Mouse (Mus musculus): Measurements from ENCODE around the gene Omg. TPM values are rescaled to one million over a fixed set of nuclear protein-coding genes. Genes with fewer than 3 reads are reported as not detected.

The Omg gene
- polyA plus RNA-seq, 1 experiment from 2014 or later: 0.24 TPM

- no peaks in the 10 kb centered on the region for H3K4me1 ChIP-seq
- no peak overlapping the region for H3K27ac ChIP-seq
- no peaks in the 10 kb centered on the region for H3K9me3 ChIP-seq
- no peaks in the 10 kb centered on the region for H3K27me3 ChIP-seq (ENCODE audit: poor library complexity, severe bottlenecking)
- WGBS: 87% methylated on average over 15 of the region's 15 CpGs
- DNase-seq (ENCODE audit: extremely low spot score, low spot score): no peak
- peaks cover 44% of the 10 kb centered on the region for H3K36me3 ChIP-seq (replicated peaks)
- H3K4me3 ChIP-seq: no peak overlapping the region
These were observed 23.3 kb upstream of the Omg start for GRCm38 (mm10) chr11:79527015-79527738.

- Histone ChIP-seq H3K36me3 (replicated peaks) (peaks cover 37% of the 10 kb centered on the region), H3K4me3 (no peak overlapping the region), H3K27ac (no peak overlapping the region), H3K4me1 (no peaks in the 10 kb centered on the region), H3K27me3 (ENCODE audit: poor library complexity, severe bottlenecking) (no peaks in the 10 kb centered on the region), H3K9me3 (no peaks in the 10 kb centered on the region)
- DNase-seq (ENCODE audit: extremely low spot score, low spot score): no peak
- 96% methylated on average over 3 of the region's 3 CpGs for WGBS
These were observed 22.7 kb upstream of the Omg start for GRCm38 (mm10) chr11:79526549-79526948.

- Histone ChIP-seq H3K9me3 (no peaks in the 10 kb centered on the region), H3K27me3 (ENCODE audit: poor library complexity, severe bottlenecking) (no peaks in the 10 kb centered on the region), H3K4me3 (no peak overlapping the region), H3K4me1 (no peaks in the 10 kb centered on the region), H3K36me3 (replicated peaks) (peaks cover 26% of the 10 kb centered on the region), H3K27ac (no peak overlapping the region)
- whole genome bisulfite sequencing: 94% methylated on average over 1 of the region's 1 CpGs
- DNase-seq (ENCODE audit: extremely low spot score, low spot score): no peak
These were observed 20.4 kb upstream of the Omg start for GRCm38 (mm10) chr11:79524310-79524575.

GRCm38 (mm10) chr11:79523560-79524309, 19.9 kb upstream of the Omg start, which contains the start of gene Evi2b:
Evi2b (minus strand) TSS chr11:79523762.
- no peaks in the 10 kb centered on the region for H3K27me3 ChIP-seq (ENCODE audit: poor library complexity, severe bottlenecking)
- 89% methylated on average over 10 of the region's 10 CpGs for WGBS
- no peak within 1 kb of the TSS for H3K4me3 ChIP-seq

GRCm38 (mm10) chr11:79522944-79523343, 19.1 kb upstream of the Omg start:
- H3K4me3 ChIP-seq: no peak overlapping the region
- DNase-seq (ENCODE audit: extremely low spot score, low spot score): no peak
- 91% methylated on average over 1 of the region's 1 CpGs for WGBS

More at GRCm38 (mm10) chr11:79523560-79524309, 19.9 kb upstream of the Omg start, which contains the start of gene Evi2b:
- Histone ChIP-seq H3K4me1 (no peaks in the 10 kb centered on the region), H3K36me3 (replicated peaks) (peaks cover 23% of the 10 kb centered on the region), H3K27ac (no peak within 1 kb of the TSS), H3K9me3 (no peaks in the 10 kb centered on the region)
- DNase-seq (ENCODE audit: extremely low spot score, low spot score): no peak

GRCm38 (mm10) chr11:79521930-79522329, 18.0 kb upstream of the Omg start:
- Histone ChIP-seq H3K9me3 (no peaks in the 10 kb centered on the region), H3K27ac (no peak overlapping the region), H3K36me3 (replicated peaks) (peaks cover 8% of the 10 kb centered on the region), H3K4me3 (no peak overlapping the region), H3K27me3 (ENCODE audit: poor library complexity, severe bottlenecking) (no peaks in the 10 kb centered on the region), H3K4me1 (no peaks in the 10 kb centered on the region)
- DNase-seq (ENCODE audit: extremely low spot score, low spot score): no peak

More at GRCm38 (mm10) chr11:79522944-79523343, 19.1 kb upstream of the Omg start:
- Histone ChIP-seq H3K4me1 (no peaks in the 10 kb centered on the region), H3K36me3 (replicated peaks) (peaks cover 15% of the 10 kb centered on the region), H3K9me3 (no peaks in the 10 kb centered on the region), H3K27me3 (ENCODE audit: poor library complexity, severe bottlenecking) (no peaks in the 10 kb centered on the region), H3K27ac (no peak overlapping the region)

GRCm38 (mm10) chr11:79520772-79521171, 16.9 kb upstream of the Omg start:
- no peak overlapping the region for H3K27ac ChIP-seq
- peaks cover 6% of the 10 kb centered on the region; the same call in 1 of the 2 replicates for H3K36me3 ChIP-seq (replicated peaks)
- no peak for DNase-seq (ENCODE audit: extremely low spot score, low spot score)
- no peak overlapping the region for H3K4me3 ChIP-seq
- H3K27me3 ChIP-seq (ENCODE audit: poor library complexity, severe bottlenecking): no peaks in the 10 kb centered on the region
- no peaks in the 10 kb centered on the region for H3K9me3 ChIP-seq
- H3K4me1 ChIP-seq: no peaks in the 10 kb centered on the region

- H3K4me1 ChIP-seq: no peaks in the 10 kb centered on the region
- no peak overlapping the region for H3K27ac ChIP-seq
- no peaks in the 10 kb centered on the region for H3K9me3 ChIP-seq
- H3K27me3 ChIP-seq (ENCODE audit: poor library complexity, severe bottlenecking): no peaks in the 10 kb centered on the region
- no peak overlapping the region for H3K4me3 ChIP-seq
- WGBS: 88% methylated on average over 1 of the region's 1 CpGs
- H3K36me3 ChIP-seq (replicated peaks): peaks cover 8% of the 10 kb centered on the region
- DNase-seq (ENCODE audit: extremely low spot score, low spot score): no peak
These were observed 16.0 kb upstream of the Omg start for GRCm38 (mm10) chr11:79519878-79520291.

- H3K27me3 ChIP-seq (ENCODE audit: poor library complexity, severe bottlenecking): no peaks in the 10 kb centered on the region
- DNase-seq (ENCODE audit: extremely low spot score, low spot score): no peak
- H3K9me3 ChIP-seq: no peaks in the 10 kb centered on the region
- H3K27ac ChIP-seq: no peak overlapping the region
- H3K36me3 ChIP-seq (replicated peaks): peaks cover 8% of the 10 kb centered on the region
- WGBS: 92% methylated on average over 6 of the region's 6 CpGs
- no peaks in the 10 kb centered on the region for H3K4me1 ChIP-seq
- no peak overlapping the region for H3K4me3 ChIP-seq
These were observed 15.4 kb upstream of the Omg start for GRCm38 (mm10) chr11:79519299-79519698.

GRCm38 (mm10) chr11:79515798-79516197, 11.9 kb upstream of the Omg start:
- Histone ChIP-seq H3K9me3 (no peaks in the 10 kb centered on the region), H3K27me3 (ENCODE audit: poor library complexity, severe bottlenecking) (no peaks in the 10 kb centered on the region), H3K27ac (no peak overlapping the region), H3K4me1 (no peaks in the 10 kb centered on the region), H3K36me3 (replicated peaks) (peaks cover 3% of the 10 kb centered on the region), H3K4me3 (no peak overlapping the region)
- DNase-seq (ENCODE audit: extremely low spot score, low spot score): no peak
- WGBS: 96% methylated on average over 2 of the region's 2 CpGs

GRCm38 (mm10) chr11:79515331-79515730, 11.4 kb upstream of the Omg start:
- H3K4me1 ChIP-seq: no peaks in the 10 kb centered on the region
- H3K27me3 ChIP-seq (ENCODE audit: poor library complexity, severe bottlenecking): no peaks in the 10 kb centered on the region
- H3K36me3 ChIP-seq (replicated peaks): peaks cover 3% of the 10 kb centered on the region
- no peak overlapping the region for H3K27ac ChIP-seq
- H3K4me3 ChIP-seq: no peak overlapping the region
- no peaks in the 10 kb centered on the region for H3K9me3 ChIP-seq
- DNase-seq (ENCODE audit: extremely low spot score, low spot score): no peak
- WGBS: 87% methylated on average over 6 of the region's 6 CpGs

- no peaks in the 10 kb centered on the region for H3K4me1 ChIP-seq
- H3K27me3 ChIP-seq (ENCODE audit: poor library complexity, severe bottlenecking): no peaks in the 10 kb centered on the region
- H3K9me3 ChIP-seq: no peaks in the 10 kb centered on the region
- H3K27ac ChIP-seq: no peak overlapping the region
- WGBS: 91% methylated on average over 3 of the region's 3 CpGs
- no peak overlapping the region for H3K4me3 ChIP-seq
- DNase-seq (ENCODE audit: extremely low spot score, low spot score): no peak
- H3K36me3 ChIP-seq (replicated peaks): peaks cover 3% of the 10 kb centered on the region
These were observed 8.1 kb upstream of the Omg start for GRCm38 (mm10) chr11:79511970-79512369.

- DNase-seq (ENCODE audit: extremely low spot score, low spot score): no peak
- Histone ChIP-seq H3K4me3 (no peak overlapping the region), H3K36me3 (replicated peaks) (no peaks in the 10 kb centered on the region), H3K4me1 (peaks cover 15% of the 10 kb centered on the region), H3K27ac (no peak overlapping the region), H3K27me3 (ENCODE audit: poor library complexity, severe bottlenecking) (no peaks in the 10 kb centered on the region), H3K9me3 (no peaks in the 10 kb centered on the region)
- 88% methylated on average over 7 of the region's 7 CpGs for WGBS
These were observed 622 bp upstream of the Omg start for GRCm38 (mm10) chr11:79504506-79504905.
